7 mouse cellular contexts compared by ENCODE assay signal in the genomic region with DNA sequence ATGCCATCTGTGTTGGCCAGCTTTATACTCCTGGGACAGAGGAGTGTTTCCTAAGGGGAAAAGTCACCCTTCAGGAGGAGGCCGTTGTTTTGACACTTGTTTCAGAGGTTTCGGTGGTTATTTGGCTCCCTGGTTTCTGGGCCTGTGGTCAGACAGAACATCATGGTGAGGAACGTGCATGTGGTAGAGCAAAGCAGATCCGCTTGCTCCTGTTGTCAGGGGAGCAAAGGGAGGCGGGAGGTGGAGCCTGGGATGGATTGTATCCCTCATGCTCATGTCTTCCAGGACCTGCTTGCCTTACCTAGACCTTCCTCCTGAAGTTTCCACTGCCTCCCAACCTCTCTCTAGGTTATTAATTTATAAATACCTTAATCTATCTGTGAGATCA. TPM values are rescaled to one million over a fixed set of nuclear protein-coding genes. Genes with fewer than 3 reads are reported as not detected.
A peak's percentile ranks its signal among the peaks of the same experiment; 100 is the strongest.
DNase-seq lines count a peak whose midpoint lies in the region; ATAC-seq and TF ChIP-seq lines count a peak whose summit lies in the region.

No protein-coding gene starts in this region.

- TF ChIP-seq POLR2A in spleen, adult 2 months (IDR thresholded peaks at IDR 0.05; ENCODE audit: low read depth, low read length): no peak

- DNase-seq in spleen, adult 2 months (ENCODE audit: low read depth in 1 of 2, low spot score in 2 of 2): peak in 1 of 2 experiments; percentile 19
- DNase-seq in spleen, adult 18-20 months: no peak
- DNase-seq in cerebellum, adult 9-11 months: peak; percentile 66
- DNase-seq in lung, postnatal 36 days: peak; percentile 56
- no peak for DNase-seq in stomach, postnatal 0 days (ENCODE audit: low spot score)
- DNase-seq in left cerebral cortex, adult 18-20 months (ENCODE audit: low spot score in 2 of 2): no peak

- H3K27ac ChIP-seq in spleen, adult 2 months (ENCODE audit: insufficient read depth, low read length): peak overlapping the region; percentile 91
- peak overlapping the region; percentile 75 for H3K27ac ChIP-seq in heart, embryonic 16.5 days (ENCODE audit: low read length)
- peak overlapping the region; percentile 45; the same call in 1 of the 2 replicates for H3K27ac ChIP-seq in stomach, postnatal 0 days (replicated peaks)

- TF ChIP-seq EP300 in stomach, postnatal 0 days (optimal IDR thresholded peaks at IDR 0.05): no peak

- no peaks in the 10 kb centered on the region for H3K9me3 ChIP-seq in heart, embryonic 16.5 days (replicated peaks; ENCODE audit: control insufficient read depth, low read length)
- H3K9me3 ChIP-seq in stomach, postnatal 0 days (ENCODE audit: control insufficient read depth, low read length): no peaks in the 10 kb centered on the region

- 0 out of 2 replicates have a peak overlapping the region, but pooled peaks have one; percentile 28 for H3K9ac ChIP-seq in heart, embryonic 16.5 days (ENCODE audit: low read length)
- H3K9ac ChIP-seq in stomach, postnatal 0 days (ENCODE audit: low read length): no peak overlapping the region; the same call in 1 of the 2 replicates

- H3K4me2 ChIP-seq in heart, embryonic 16.5 days (ENCODE audit: low read depth, low read length): peak overlapping the region; percentile 39
- 0 out of 2 replicates have a peak overlapping the region, but pooled peaks have one; percentile 25 for H3K4me2 ChIP-seq in stomach, postnatal 0 days (replicated peaks; ENCODE audit: low read depth)

- peak overlapping the region; percentile 11; the same call in 1 of the 2 replicates for H3K4me3 ChIP-seq in spleen, adult 2 months (ENCODE audit: extremely low read depth, insufficient read depth, insufficient read length)
- H3K4me3 ChIP-seq in heart, embryonic 16.5 days (ENCODE audit: low read length): no peak overlapping the region; the same call in 1 of the 2 replicates
- H3K4me3 ChIP-seq in stomach, postnatal 0 days (ENCODE audit: low read depth, low read length): no peak overlapping the region

- no peak for TF ChIP-seq CTCF in spleen, adult 2 months (IDR thresholded peaks at IDR 0.05; ENCODE audit: extremely low read depth, insufficient read depth, insufficient read length, insufficient replicate concordance)
- TF ChIP-seq CTCF in stomach, postnatal 0 days (IDR thresholded peaks at IDR 0.05; ENCODE audit: low read depth): no peak

- 6% methylated on average over 5 of the region's 5 CpGs for WGBS in spleen, adult 2 months
- 20% methylated on average over 5 of the region's 5 CpGs for WGBS in heart, embryonic 16.5 days
- 29% methylated on average over 5 of the region's 5 CpGs for WGBS in stomach, postnatal 0 days

- no peaks in the 10 kb centered on the region for H3K36me3 ChIP-seq in spleen, adult 2 months (ENCODE audit: control insufficient read depth, insufficient read depth, low read length)
- H3K36me3 ChIP-seq in heart, embryonic 16.5 days (ENCODE audit: control insufficient read depth, insufficient read depth): no peaks in the 10 kb centered on the region
- H3K36me3 ChIP-seq in stomach, postnatal 0 days (ENCODE audit: control insufficient read depth, insufficient read depth, low read length): no peaks in the 10 kb centered on the region

- H3K27me3 ChIP-seq in spleen, adult 2 months (ENCODE audit: control insufficient read depth, insufficient read depth, low read length): no peaks in the 10 kb centered on the region
- no peaks in the 10 kb centered on the region for H3K27me3 ChIP-seq in heart, embryonic 16.5 days (ENCODE audit: control insufficient read depth, insufficient read depth, low read length)
- no peaks in the 10 kb centered on the region for H3K27me3 ChIP-seq in stomach, postnatal 0 days (ENCODE audit: control insufficient read depth, insufficient read depth, low read length)

- ATAC-seq in heart, embryonic 16.5 days (replicated peaks; ENCODE audit: extremely low read depth, insufficient read depth, low FRiP score): 0 out of 2 replicates have a peak, but pooled peaks have one; percentile 28
- ATAC-seq in stomach, postnatal 0 days (ENCODE audit: low FRiP score, low TSS enrichment): peak; percentile 38; the same call in 1 of the 2 replicates

- peaks cover 29% of the 10 kb centered on the region for H3K4me1 ChIP-seq in spleen, adult 2 months (ENCODE audit: control insufficient read depth, insufficient read depth, insufficient read length)
- H3K4me1 ChIP-seq in heart, embryonic 16.5 days (ENCODE audit: control insufficient read depth, insufficient read depth, low read length): peaks cover 35% of the 10 kb centered on the region
- peaks cover 3% of the 10 kb centered on the region for H3K4me1 ChIP-seq in stomach, postnatal 0 days (replicated peaks; ENCODE audit: control insufficient read depth, insufficient read depth)

RNA-seq across cellular contexts. Expression of a gene that starts 5.7 kb away (rescaled TPM):
- 18.5 and 27.3 TPM in 2 replicates for polyA plus RNA-seq in spleen, adult 2 months (2012; rRNA removed)
- polyA plus RNA-seq in heart, embryonic 16.5 days (2015; fragmentation: Nextera tagmentation; extraction: Ambion mirVana): 14.9 and 16.7 TPM in 2 replicates
- 8.2 and 8.6 TPM in 2 replicates for polyA plus RNA-seq in stomach, postnatal 0 days (2015; fragmentation: Nextera tagmentation; extraction: Ambion mirVana)
- 100 to 1,000 TPM; 220 to 224 TPM for total RNA-seq in left cerebral cortex, adult 18-20 months (2021)

Comparison
In these comparisons a context has a peak if more than half of its experiments do, and no peak if none do; other contexts are left out.
1. DNase-seq: peak in cerebellum, adult 9-11 months (single experiment) and lung, postnatal 36 days (single experiment); none in spleen, adult 18-20 months (0 of 2), stomach, postnatal 0 days (single experiment) and left cerebral cortex, adult 18-20 months (0 of 2).
2. Peak in every context shown above with its lines, with median percentiles within 50 percentile points of each other: H3K27ac ChIP-seq.